Mouse (Mus musculus) spleen, adult 10 weeks (tissue): ENCODE results near the gene H2al1j. TPM values are rescaled to one million over a fixed set of nuclear protein-coding genes. Genes with fewer than 3 reads are reported as not detected.

Experiments used
- polyA plus RNA-seq: library from polyadenylated mRNA; stranded (reverse); fragments of 350-450 nt; fragmentation: Illumina TruSeq; extraction: RNeasy Lipid Tissue Mini Kit (QIAGEN cat#74804); gene quantifications from one replicate; pipeline ENCODE4 v1.2.3, GENCODE M21; 2015; ENCODE audit warnings: low replicate concordance; ENCODE audit not compliant: insufficient read depth

H2al1j gene
- polyA plus RNA-seq, result not detected

DNA sequence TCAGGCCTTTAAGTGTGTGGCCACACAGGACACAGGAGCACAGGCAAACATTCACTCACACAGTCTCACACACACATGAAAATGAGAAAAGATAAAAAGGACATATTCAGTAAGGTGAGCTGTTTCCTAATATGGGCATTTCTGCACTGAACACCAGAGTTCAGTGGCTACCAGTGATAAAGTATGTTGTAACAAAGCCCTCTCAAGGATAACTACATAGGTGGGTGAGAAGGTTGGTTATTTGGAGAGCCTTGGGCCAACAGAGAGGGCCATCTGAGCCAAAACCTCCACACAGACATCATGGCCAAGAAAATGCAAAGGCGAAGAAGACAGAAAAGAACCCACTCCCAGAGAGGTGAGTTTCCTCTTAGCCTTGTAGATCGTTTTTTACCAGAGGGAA lies at the start of gene H2al1j:
H2al1j (plus strand) TSS at position 301 of the 400 bp plus-strand sequence.

GRCm38 (mm10) chrX:11298957-11299356 lies 28.7 kb upstream of the H2al1j start, which contains the start of gene H2al1a:
Gene H2al1a, plus strand, starts transcription at chrX:11299257.

DNA sequence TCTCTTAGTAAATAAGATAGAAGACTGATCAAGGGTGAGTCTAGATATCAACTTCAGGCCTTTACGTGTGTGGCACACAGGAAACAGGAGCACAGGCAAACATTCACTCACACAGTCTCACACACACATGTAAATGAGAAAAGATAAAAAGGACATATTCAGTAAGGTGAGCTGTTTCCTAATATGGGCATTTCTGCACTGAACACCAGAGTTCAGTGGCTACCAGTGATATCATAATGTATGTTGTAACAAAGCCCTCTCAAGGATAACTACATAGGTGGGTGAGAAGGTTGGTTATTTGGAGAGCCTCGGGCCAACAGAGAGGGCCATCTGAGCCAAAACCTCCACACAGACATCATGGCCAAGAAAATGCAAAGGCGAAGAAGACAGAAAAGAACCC lies 25.5 kb upstream of the H2al1j start, which contains the start of gene H2al1b:
H2al1b (plus strand) TSS at position 301 of the 400 bp plus-strand sequence.

DNA sequence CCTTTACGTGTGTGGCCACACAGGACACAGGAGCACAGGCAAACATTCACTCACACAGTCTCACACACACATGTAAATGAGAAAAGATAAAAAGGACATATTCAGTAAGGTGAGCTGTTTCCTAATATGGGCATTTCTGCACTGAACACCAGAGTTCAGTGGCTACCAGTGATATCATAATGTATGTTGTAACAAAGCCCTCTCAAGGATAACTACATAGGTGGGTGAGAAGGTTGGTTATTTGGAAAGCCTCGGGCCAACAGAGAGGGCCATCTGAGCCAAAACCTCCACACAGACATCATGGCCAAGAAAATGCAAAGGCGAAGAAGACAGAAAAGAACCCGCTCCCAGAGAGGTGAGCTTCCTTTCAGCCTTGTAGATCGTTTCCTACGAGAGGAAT lies 22.3 kb upstream of the H2al1j start, which contains the start of gene H2al1c:
H2al1c (plus strand) TSS at position 301 of the 400 bp plus-strand sequence.

DNA sequence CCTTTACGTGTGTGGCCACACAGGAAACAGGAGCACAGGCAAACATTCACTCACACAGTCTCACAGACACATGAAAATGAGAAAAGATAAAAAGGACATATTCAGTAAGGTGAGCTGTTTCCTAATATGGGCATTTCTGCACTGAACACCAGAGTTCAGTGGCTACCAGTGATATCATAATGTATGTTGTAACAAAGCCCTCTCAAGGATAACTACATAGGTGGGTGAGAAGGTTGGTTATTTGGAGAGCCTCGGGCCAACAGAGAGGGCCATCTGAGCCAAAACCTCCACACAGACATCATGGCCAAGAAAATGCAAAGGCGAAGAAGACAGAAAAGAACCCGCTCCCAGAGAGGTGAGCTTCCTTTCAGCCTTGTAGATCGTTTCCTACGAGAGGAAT lies 19.1 kb upstream of the H2al1j start, which contains the start of gene H2al1d:
H2al1d (plus strand) TSS at position 301 of the 400 bp plus-strand sequence.

GRCm38 (mm10) chrX:11311634-11312033 lies 16.0 kb upstream of the H2al1j start, which contains the start of gene H2al1e:
Gene H2al1e, plus strand, starts transcription at chrX:11311934.

DNA sequence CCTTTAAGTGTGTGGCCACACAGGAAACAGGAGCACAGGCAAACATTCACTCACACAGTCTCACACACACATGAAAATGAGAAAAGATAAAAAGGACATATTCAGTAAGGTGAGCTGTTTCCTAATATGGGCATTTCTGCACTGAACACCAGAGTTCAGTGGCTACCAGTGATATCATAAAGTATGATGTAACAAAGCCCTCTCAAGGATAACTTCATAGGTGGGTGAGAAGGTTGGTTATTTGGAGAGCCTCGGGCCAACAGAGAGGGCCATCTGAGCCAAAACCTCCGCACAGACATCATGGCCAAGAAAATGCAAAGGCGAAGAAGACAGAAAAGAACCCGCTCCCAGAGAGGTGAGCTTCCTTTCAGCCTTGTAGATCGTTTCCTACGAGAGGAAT lies 12.8 kb upstream of the H2al1j start, which contains the start of gene H2al1f:
H2al1f (plus strand) TSS at position 301 of the 400 bp plus-strand sequence.

GRCm38 (mm10) chrX:11317956-11318355 lies 9.7 kb upstream of the H2al1j start, which contains the start of gene H2al1g:
Gene H2al1g, plus strand, starts transcription at chrX:11318256.

DNA sequence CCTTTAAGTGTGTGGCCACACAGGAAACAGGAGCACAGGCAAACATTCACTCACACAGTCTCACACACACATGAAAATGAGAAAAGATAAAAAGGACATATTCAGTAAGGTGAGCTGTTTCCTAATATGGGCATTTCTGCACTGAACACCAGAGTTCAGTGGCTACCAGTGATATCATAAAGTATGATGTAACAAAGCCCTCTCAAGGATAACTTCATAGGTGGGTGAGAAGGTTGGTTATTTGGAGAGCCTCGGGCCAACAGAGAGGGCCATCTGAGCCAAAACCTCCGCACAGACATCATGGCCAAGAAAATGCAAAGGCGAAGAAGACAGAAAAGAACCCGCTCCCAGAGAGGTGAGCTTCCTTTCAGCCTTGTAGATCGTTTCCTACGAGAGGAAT lies 6.4 kb upstream of the H2al1j start, which contains the start of gene H2al1h:
H2al1h (plus strand) TSS at position 301 of the 400 bp plus-strand sequence.

GRCm38 (mm10) chrX:11324359-11324758 lies 3.3 kb upstream of the H2al1j start, which contains the start of gene H2al1i:
Gene H2al1i, plus strand, starts transcription at chrX:11324659.

Other genes starting within 250 kb of the H2al1j start
- gene H2al1a, start 28.6 kb upstream of the H2al1j start, polyA plus RNA-seq, result not detected
- not detected for gene H2al1b, start 25.4 kb upstream of the H2al1j start, polyA plus RNA-seq
- gene H2al1c, start 22.2 kb upstream of the H2al1j start, polyA plus RNA-seq, result not detected
- gene H2al1d, start 19.0 kb upstream of the H2al1j start, polyA plus RNA-seq, result not detected
- gene H2al1e, start 15.9 kb upstream of the H2al1j start, polyA plus RNA-seq, result not detected
- not detected for gene H2al1f, start 12.7 kb upstream of the H2al1j start, polyA plus RNA-seq
- not detected for gene H2al1g, start 9.6 kb upstream of the H2al1j start, polyA plus RNA-seq
- gene H2al1h, start 6.3 kb upstream of the H2al1j start, polyA plus RNA-seq, result not detected
- gene H2al1i, start 3.2 kb upstream of the H2al1j start, polyA plus RNA-seq, result not detected